Mouse (Mus musculus) layer of hippocampus, postnatal 36 days (tissue): ENCODE data around the gene Lhpp. TPM values are rescaled to one million over a fixed set of nuclear protein-coding genes. Genes with fewer than 3 reads are reported as not detected.

Experiments used
- DNase-seq, 2 experiments: peaks; one replicate each; pipeline ENCODE4 v3.0.0; 2022
- total RNA-seq, 2 experiments: library from RNA; stranded (reverse); gene quantifications; 2 replicates each; pipeline ENCODE4 v1.2.3; 2021

The Lhpp gene
- total RNA-seq, 2 experiments from 2014 or later = 25.5 to 26.0 TPM

DNA sequence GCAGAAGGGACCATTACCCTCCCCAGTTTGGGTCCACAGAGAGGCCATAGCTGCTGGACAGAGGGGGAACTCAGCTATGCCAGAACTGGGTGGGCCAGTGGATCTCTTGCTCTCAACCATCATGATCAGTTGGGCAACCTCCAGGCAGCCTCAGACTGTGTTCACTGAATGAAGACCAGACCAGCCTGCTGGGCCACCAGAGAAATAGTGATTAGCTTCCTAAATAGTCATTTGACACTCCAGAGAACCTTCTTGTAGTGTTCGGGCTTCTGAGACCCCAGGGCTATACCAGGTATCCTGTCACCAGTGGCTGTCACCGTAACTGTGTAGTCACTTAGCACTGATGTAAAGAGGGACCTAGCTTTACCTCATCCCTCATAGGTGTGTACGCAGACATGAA is 71.9 kb downstream of the Lhpp start:
- DNase-seq = no peak

DNA sequence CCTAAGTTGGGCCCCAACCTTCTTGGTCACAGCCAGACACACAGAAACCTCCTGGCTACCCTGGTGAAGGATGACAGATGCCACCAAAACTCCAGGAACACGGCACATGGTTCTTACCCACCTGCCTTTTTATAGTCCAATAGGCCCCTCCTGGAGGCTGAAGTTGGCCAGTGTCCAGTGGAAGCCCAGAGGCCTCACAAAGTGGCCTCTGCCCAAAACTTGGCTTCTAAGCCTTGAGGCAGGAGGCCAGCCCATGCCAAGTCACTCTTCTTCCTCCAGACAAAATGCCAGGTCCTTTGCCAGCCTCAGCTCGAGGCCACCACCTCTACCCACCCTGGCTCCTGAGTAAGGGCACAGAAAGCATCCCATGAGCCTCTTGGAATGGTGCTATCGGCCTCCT is 72.5 kb downstream of the Lhpp start:
- no peak for DNase-seq

DNA sequence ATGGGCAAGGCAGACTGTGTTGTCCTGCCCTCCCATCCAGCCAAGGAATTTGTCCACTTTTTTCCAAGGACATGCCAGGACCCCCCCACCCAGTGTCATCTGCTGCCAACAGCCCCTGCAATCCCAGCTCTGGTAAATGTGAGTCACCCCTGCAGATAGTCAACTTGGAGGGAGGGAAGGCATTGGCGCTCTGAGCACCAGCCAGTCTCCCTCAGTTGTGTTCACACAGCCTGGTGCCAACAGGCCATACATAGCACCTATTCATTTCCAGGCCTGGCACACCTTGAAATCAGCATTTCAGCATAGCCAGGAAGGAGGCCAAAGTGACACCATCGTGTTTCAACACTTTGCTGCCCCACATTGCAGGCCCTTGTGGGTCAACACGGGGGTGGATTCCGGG is 73.5 kb downstream of the Lhpp start:
- no peak for DNase-seq

DNA sequence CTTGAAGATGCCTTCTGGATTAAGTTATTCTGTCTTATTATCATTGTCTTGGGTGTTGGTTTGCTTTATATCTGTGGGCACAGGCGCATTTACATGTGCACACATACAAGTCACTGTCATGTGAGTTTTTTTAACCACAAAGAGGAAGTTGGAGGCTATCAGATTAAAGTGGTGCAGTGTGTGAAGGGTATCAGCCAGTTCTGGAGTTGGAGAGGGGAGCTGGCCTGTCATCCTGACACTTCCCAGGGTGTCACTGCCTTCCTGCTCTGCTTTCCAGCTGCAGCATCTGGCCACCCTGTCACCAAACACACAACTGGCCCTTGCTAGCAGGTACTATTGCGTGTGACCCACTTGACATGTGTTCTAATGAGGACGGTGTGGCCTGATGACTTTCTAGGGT is 76.1 kb downstream of the Lhpp start:
- no peak for DNase-seq

DNA sequence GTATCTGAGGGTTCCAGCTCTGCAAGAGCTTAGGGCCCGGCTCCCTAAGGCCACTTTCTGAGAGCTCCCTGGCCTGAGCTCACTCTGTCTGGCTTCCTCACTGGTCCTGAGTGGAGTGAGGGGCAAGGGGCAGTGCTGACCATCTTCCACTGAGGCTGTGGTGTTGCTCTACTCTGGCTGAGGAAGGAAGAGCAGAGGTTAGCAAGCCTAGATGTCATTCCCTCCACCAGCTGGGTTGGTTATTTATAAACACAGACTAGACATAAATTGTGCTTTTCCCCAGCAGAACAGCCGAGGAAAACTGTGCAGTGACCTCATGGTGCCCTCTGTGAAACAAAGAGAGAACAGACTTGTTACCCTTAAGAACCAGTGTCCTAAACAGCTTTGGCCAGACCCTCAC is 77.5 kb downstream of the Lhpp start:
- no peak for DNase-seq

DNA sequence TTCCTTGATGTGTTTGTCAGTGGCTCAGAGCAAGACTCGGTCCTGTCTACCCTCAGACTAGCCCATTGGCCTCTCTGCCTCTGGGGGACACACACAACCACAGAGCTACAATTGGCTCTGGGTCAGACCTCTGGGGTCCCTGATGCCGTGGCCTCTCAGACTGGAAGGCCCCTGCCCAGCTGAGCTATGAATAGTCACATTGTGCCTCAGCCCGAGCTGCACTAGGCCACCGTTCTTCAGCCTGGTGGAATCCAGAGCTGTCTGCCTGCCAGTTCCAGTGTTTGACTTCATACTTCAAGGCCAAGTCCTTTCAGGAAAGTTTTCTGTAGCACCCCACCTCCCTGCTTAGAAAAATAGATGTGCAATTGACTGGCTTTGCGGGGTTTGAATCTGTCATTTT is 78.3 kb downstream of the Lhpp start:
- peak in 1 of 2 experiments; percentile 28 for DNase-seq

DNA sequence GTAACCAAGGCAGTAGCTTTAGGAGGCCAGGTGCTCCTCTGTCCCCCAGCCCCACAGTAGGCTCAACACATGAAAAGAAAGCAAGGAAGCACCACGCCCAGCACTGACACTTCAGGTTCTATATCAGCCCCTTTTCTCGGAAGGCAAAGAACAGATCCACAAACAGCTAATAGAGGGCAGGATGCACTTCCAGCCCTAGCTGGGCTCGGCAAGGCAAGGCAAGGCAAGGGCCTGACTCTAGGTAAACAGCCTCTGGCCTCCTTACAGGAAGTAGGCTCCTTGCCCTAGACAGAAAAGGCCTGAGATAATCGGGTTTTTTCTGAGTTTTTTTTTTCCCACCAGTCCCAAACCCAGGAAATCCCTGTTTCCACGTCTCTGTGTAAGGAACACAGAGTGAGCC is 79.3 kb downstream of the Lhpp start:
- DNase-seq = no peak

DNA sequence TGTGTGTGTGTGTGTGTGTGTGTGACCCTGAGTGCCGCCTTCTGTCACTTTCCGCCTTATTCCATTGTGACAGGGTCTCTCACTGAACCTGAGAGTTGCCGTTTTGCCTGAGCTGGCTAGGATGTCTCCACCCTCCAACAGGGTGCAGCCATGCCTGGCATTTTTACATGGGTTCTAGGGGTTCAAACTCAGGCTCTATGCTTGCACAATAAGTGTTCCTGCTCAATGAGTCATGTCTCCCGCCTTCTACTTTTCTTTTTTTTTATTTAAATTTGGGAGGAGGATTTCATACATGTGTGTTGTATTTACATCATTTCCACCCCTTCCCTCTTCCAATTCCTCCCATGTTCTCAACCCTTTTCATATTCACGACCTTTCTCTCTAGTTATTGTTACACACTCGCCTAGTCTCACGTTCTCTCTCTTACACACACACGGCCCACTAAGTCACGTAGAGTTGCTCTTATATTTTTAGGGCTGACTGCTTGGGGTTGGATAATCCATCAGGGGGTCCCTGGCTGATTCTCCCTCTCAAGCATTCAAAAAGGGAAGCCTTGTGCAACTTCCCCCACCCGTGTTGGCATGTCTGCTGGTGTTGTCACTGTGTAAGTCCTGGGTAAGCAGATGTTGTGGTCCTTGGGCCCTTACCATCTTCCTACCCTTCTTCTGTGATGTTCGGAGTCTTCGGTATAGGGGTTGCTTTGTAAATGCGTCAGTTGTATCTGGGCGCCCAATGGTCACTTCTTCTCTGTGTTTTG is 80.5 kb downstream of the Lhpp start:
- no peak for DNase-seq

DNA sequence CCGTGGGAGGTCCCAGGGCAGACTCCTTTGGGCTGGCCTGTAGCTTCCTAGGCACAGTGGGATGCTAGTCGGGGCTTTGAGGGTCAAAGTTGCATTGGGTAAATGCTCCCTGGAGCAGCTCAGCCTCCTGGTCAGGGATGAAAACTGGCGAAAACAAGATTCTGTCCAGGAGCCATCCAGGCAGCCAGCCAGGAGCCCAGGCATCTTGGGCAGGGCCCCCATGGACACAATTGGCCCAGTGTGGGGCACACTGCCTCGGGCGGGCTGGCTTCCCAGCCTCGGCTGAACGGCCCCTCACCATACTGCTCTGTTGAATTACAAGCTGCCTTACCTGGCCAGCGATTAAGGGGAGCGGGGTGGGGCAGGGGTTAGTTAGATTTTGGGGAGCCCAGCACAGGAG is 82.3 kb downstream of the Lhpp start:
- DNase-seq = peak; percentile 51 to 67

DNA sequence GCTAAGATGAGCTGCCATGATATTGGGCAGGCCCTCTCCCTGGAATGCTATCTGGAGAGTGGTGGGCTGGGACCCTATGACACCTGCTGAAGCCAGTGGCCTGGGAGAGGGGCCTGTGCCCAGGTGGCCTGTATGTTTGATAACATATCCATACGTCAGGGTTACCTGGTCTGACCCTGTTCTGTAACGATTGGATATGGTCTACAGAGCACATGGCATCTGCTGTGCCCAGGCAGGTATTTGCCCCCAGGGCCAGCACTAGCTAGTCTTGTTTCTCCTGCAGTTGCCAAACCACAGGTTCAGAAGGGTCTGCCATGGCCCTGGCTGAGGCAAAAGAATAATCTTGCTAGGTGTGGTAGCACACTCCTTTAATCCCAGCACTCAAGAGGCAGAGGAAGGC is 83.1 kb downstream of the Lhpp start:
- DNase-seq = no peak

DNA sequence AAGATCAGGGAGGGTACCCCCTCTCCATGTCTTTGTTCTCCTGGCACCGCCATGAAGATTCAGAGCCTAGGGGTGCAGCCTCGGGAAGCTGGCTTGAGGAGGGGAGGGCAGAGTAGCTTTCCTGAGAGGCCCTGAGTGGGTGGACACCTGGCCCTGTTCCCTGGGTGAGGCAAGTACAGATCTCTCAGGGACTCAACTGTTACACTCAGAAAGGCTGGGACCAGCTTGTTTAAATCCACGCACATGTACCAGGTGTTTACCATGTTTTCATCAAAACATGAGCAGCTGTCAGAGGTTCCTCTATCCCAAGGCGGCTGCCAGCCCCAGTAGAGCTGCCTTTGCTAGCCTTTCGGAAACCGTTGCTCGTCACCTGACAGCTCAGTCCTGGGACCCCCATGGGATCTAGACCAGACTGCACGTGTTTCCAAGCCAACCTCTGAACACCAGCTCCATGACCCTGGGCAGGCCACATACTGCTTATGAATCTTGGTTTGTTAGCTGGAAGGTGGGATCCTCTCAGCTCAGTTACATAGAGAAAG is 86.9 kb downstream of the Lhpp start:
- no peak for DNase-seq

DNA sequence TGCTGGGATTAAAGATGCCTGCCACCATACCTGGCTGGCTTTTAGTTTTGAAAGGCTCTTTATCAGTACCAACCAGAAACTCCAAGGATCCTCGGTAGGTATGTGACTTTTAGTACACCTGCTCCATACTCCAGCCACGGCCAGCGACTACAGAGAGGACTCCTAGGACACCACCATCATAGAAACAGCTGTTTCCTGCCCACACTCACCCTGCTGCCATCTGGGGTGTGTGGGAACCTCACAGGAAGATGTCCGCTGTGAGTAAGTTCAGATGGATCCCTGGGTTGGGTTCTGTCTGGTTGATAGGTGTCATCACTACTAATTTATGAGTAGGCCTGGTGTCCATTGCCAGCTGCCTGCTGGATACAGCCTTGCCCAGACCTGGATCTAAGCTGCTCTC is 88.3 kb downstream of the Lhpp start:
- DNase-seq = no peak

DNA sequence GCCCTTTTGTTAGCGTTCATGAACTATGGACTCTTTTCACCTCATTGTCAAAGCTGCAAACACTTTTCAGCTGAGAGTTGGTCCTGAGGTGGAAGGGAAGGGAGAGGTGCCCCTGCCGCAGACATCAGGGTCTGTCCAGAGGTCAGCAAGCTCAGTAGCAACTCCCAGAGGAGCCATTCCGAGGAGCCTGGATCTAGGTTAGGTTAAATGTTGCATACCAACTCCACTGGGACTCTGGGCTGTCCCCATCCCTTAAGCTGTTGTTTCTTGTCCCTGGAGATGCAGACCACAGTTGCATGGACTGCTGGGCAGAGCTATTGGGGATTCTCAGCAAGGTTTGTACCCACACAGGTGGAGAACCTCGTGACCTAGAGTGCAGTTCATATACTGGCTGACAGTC is 88.7 kb downstream of the Lhpp start:
- DNase-seq = no peak

DNA sequence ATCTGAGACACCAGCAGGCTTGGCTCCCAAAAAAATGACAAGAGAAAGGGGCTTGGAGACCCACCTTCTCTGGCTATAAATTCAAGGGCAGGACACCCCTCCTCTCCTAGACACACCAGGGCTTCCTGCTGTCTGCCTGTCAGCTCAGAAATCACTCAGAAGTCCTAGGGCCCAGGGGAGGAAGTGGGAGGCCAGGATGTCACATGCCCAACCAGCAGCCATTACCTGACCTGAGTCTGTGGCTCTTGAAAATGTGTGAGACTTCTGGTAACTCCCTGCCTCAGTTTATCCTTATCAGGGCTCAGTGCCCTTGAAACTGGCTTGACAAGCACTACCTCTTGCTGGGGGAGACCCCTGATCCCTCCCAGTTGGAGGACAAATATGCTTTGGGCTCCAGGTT is 89.2 kb downstream of the Lhpp start:
- DNase-seq = no peak

DNA sequence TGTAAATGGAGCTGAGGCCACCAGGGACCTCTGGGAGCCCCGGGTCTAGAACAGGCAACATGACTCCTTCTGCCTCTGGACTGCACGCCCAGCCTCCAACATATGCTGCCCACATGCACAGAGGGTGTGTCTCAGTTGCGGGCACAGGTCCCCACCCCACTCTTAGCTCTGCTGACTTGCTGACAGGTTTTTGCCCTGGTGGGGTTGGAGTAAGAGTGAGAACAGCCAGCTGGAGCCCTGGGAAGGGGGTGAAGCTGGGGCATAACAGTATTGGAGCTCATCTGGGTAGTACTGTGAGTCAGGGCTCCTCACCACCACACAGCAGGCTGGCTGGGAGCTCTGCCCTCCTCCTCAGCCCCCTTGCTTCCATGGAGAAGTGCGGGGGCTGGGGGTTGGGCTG is 89.7 kb downstream of the Lhpp start:
- no peak for DNase-seq

DNA sequence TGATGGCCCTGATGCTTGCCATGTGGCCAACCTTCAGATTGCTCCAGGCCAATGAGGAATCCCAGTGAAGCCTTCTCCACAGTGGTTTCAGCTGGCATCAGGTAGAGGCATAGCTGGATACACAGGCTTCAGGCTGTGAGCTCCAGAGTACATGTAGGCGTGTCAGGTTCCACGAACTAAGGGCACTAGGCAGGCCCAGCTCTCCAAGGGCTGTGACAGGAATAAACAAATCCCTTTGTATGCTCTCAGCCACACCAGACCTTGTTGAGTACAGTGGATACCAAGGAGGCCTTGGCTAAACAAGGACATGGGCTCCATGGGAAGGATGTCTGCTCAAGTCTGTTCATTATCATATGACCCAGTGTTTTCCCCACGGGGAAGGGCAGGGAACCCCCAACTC is 91.0 kb downstream of the Lhpp start:
- no peak for DNase-seq

DNA sequence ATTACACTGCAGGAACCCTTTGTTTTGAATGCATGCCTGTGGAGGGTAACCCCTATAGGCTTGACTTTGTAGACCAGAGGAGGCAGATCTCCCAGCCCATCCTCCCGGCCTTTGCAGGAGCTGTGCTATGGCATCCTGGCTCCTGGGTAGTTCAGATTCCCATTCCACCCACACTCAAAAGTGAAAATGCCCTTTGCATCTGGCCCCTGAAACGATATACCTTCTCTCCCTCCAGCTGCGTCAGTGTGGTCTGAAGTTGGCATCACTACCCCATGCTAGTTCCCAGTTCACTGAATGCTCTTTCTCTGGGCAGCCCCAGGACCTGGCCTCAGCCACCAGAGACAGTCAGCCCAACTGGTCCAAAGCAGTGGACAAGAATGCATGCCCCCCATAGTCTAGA is 91.6 kb downstream of the Lhpp start:
- no peak for DNase-seq

DNA sequence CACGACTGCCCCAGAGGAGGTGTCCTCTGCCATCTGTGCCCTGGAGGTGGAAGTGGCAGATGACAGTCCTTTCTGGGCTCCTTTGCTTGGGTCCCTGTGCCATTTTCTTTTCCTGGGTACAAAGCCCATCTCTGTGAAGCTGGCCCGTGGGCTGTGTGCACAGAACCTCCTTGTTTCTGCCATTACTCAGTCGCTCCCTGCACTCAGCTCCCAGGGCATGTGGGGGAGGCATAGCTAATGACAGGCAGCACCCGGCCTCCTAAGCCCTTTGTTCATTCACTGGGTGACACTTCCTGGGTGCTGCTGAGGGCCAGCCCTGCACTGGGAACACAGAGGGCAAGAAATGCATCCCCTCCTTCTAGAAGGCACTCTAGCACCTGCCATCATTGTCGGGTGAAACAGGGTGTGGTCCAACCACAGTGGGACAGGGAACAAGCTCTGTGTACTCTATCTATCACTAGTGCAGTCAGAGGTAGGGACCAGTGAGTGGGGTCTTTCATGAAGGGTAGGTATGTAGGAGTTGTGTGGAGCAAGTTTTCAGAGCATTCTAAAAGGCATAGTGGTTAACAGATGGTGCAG is 92.1 kb downstream of the Lhpp start:
- DNase-seq = peak in 1 of 2 experiments; percentile 46

DNA sequence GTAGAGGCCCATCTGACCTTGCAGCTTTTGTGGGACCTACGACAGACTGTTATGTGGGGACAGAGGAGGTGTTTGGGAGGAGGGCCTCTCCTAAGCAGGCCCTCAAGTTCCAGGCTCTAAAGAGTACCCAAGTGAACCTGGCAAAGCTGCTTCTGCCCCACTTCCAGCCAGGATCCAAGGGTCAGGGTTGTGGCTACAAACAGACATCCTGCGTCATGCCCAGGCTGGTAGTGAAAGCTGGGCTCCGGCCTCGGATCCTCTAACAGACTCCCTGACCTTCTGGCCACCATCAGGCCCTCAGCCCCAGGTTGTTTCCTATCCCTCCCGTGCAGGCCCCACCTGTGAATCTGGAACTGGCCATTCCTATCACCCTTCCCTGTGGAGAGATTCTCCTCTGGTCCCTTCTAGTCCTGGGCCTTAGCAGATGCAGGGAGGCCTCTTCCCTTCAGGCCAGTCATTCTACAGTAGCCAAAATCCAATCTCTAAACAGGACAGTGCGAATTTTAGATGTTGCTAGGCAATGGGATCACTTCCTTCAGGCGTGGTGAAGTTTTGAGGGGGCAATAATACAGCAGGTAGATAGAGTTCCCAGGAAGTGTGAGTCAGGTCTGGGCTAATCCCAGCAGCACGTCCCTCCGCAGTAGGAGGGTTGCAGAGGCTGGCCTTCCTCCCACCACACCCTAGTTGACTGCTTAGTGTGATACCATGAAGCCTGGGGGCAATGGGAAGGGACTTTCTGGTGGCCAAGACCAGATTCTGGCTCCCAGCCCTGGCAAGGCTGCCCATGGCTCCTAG is 93.3 kb downstream of the Lhpp start:
- DNase-seq = no peak

DNA sequence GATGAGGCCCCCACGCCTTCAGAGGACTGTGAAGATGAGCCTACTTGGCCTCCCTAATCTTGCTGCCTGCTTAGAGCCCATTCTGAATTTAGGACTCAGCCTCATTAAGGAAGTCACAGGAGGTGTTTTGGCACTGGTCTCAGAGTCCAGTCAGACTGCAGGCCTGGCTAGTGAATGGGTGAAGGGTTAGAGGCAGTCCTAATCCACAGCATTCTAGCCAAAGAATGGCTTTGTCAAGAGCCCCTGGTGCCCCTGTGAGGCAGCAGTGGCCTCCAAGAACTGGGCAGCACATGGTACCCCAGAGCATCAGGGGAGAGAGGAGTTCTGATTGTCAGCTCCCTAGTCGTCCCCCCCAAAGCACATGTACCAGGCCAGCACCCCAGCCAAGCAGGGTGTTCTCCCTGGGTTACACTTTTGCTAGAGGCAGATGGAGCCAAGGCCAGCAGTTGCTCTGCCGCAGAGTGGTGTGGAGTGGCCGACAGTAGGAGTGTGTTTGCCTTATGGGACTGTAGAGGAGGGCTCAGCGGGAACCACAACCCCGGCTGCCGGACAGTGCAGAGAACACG is 94.0 kb downstream of the Lhpp start:
- no peak for DNase-seq

DNA sequence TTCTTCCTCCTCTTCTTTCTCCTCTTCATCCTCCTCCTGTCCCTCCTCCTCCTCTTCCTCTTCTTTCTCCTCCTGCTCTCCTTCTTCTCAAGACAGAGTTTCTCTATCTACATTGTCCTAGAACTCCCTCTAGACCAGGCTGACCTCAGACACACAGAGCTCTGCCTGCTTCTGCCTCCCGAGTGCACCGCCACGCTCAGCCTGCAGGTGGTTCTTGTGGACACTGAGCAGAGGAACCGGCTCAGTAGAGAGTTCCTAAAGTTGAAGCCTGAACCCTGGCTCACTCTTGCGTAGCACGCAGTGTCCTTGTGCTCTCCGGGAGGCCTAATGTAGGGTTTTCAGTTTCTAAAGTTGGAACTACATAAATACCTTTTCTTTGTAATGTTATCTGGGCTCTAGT is 94.7 kb downstream of the Lhpp start:
- DNase-seq = no peak

DNA sequence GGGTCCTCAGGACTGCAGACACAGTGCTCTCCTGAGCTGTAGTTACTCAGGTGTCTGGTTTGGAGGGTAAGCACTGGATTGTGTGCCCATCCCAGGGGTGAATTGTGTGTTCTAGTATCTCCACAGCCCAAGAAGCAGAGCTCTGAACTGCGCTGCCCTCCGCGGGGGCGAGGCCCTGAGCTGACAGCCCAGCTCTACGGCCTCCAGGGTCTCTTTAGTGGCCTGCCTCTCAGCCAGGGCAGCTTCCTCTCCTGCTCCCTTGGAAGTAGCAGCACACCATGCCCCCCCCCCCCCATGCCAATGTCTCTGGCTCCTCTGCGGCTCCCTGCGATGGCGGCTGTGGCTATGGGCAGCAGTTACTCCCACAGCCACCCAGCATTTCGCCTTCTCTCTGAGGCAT is 101.1 kb downstream of the Lhpp start:
- DNase-seq = no peak

DNA sequence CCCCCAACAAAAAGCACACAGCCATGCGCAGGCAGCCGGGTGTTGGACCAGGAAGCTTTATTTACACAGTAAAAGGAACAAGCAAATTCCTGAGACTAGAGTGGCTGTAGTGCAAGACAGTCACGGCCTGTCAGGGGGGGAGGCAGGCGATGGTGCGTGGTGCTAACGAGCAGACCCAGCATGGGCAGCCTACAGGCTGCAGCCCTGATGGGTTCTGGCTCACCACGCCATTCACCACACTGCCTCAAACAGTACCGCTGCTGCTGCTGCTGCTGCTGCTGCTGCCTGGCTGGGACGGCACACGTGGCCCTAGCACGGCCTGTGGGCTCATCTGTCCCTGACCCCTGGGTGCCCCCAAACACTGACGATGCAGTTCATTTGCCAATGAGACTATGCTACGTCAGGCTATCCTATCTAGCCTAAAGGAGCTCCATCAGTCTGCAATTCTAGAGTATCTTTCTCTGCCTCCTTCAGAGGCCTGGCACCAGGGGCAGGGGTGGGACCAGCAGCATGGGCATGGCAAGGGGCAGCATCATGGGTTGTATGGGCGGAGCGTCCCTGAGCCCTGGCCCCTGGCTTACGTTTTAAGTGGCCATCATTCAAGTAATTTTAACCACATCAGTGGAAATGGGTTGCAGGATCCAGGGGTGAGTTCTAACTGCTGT is 101.7 kb downstream of the Lhpp start:
- DNase-seq = no peak
